Mouse (Mus musculus) heart, postnatal 14 days (tissue): Measurements from ENCODE around the gene Wipf3. TPM values are rescaled to one million over a fixed set of nuclear protein-coding genes. Genes with fewer than 3 reads are reported as not detected.

Experiments used
- DNase-seq, 2 experiments: peaks; one replicate each; pipeline ENCODE4 v3.0.0; 2021 to 2022
- intact Hi-C: fragments of 180-260 bp; cut with DNase I; formaldehyde crosslinking; loops from one replicate; pipeline ENCODE4 v1.15.1; 2025
- total RNA-seq, 2 experiments: library from RNA; stranded (reverse); gene quantifications; 2 replicates each; pipeline ENCODE4 v1.2.3; 2021

Wipf3 gene
- total RNA-seq, 2 experiments from 2014 or later: 20.9 to 25.7 TPM

DNA sequence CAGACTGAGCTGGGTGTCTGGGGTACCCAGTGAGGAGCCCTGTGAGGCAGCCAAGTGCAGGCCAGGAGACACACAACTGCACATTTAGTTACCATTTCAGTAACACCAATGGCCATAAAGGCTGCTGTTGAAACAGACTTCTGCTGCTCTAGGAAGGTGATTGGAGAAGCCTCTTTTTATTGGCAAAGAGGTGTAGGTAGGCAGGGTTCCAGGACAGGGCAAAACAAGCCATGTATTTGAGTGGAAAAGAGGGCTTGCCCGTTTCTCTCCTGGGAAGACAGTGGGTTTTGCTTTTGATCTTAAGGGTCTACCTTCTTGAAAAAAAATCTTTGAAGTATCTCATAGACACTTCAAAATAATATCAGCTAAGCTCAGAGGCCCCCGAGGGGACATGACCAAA lies 82.9 kb downstream of the Wipf3 start:
- DNase-seq: no peak
- intact Hi-C loops: no loop called here

DNA sequence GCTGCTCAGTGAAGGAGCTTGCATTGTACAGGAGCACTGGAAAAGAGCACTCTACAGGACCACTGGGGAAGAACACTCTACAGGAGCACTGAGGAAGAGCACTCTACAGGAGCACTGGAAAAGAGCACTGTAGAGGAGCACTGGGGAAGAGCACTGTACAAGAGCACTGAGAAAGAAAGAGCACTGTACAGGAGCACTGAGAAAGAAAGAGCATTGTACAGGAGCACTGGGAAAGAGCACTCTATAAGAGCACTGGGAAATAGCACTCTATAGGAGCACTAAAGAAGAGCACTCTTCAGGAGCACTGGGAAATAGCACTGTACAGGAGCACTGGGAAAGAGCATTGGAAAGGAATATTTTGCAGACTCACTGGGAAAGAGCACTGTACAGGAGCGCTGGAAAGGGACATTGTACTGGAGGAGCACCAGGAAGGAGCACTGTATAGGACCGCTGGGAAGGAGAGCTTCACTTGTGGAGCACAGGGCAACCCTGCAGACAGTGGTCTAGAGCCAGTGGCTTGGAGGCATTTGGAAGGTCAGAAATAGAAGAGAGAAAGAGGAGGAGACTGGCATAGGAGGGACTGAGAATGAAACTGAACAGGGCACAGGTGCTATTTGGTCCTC lies 87.2 kb downstream of the Wipf3 start:
- no peak for DNase-seq
- intact Hi-C loops: no loop called here

DNA sequence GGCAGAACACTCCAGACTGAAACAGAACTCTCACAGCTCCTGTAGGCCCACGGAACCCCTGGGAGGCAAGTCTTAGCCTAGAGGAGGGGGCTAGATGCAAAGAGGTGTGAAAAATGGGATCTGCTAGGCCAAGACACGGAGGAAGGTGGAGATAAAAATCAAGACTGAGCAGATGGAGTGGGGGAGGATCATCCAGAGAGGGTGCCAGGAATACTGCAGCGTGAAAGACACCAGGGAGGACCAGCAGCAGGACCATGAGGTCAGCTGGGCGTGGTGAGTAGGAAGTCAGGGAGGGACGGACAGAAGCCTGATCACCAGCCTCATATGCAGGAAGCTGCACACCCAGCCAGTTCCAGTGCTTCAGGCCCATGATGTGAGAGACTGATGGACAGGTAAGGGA lies 89.4 kb downstream of the Wipf3 start:
- intact Hi-C loops: no loop called here
- DNase-seq: no peak

DNA sequence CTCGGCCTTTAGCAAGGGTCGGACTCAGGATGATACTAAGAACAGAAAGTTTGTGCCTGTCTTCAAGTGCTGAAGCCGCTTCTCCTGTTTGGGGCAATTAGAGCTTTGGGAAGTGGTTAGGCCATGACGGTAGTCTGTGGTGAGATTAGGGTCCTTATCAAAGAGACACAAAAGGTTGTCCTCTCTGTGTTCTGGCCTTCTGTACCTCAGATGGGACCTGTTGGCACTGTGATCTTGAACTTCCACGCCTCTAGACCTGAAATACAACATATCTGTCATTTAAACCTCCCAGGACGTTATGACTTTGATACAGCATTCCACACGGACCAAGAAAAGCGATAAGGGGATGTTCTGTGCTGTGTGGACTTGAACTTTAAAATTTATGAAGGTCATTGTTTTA lies 99.3 kb downstream of the Wipf3 start:
- DNase-seq: no peak
- intact Hi-C loops: no loop called here

DNA sequence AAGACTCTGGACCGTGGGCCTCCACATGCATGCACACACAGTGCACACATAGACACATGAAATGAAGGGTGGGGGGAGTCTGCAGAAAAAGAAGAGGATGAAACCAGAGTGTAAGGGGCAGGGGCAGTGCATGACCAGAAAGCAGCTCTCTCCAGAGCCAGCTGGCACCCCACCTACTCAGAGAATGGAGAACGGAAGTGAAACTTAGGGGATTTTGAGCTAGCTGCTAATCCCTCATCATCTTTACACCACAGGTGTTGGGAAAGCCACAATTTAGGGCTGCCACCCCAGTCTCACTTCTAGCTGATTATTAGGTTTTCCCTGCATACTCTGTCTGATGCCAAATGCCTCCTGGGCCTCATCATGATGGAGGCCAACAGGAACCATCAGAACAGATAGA lies 100.8 kb downstream of the Wipf3 start:
- no peak for DNase-seq
- intact Hi-C loops: no loop called here

DNA sequence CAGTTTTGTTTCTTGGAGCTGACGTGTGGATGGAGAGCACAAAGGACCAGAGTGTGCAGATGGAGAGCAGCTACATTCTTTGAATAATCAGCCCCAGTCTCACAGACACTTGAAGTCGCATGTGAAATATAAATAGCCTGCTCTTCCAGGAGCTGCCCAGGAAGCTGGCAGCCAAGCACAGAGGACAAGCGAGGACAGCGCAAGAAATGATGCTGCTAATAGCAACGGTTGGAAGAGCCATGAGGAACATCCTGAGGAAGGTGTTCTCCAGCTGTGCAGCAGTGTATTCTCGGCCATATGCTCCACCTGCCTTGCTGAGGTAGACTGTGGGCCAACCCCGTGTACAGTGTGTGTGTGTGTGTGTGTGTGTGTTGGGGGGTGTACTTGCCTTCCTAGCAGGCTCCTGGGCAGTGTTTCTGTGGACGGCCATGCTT lies 101.7 kb downstream of the Wipf3 start:
- intact Hi-C loops: no loop called here
- no peak for DNase-seq

DNA sequence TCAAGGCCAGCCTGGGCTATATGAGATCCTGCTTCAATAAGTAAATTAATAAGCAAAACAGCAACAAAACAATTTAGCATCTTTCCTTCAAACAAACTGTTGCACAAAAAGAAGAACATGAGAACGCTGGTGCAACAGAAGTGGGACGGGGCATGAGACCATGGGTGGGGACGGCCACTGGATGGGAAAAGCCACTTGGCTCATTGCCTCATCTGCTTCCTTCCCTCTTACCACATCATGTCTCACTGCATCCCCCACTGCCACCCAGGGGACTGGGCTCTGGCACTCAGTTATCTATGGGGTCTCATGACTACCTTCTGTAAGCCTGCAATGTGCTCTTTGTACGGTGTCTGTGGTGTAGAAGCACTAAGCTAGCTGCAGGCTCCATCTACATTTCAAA lies 106.1 kb downstream of the Wipf3 start:
- peak in 1 of 2 experiments; percentile 5 for DNase-seq
- intact Hi-C loops: no loop called here

DNA sequence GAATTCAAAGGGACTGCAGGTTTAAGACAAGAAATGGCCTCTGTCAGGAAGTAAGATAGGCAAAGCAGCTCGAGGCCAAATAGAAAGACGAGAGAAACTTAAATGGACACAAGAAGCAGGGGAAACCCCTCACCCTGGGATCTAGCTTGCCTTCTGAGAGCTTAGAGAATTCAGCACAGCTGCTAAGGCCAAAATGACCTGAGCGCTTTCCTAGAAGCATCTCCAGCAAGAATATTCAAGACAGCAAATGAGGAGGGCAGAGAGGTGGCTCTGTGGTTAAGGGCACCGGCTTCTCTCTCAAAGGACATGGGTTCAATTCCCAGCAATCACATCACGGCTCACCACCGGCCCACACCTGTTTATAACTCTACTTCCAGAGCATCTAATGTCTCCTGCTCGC lies 107.7 kb downstream of the Wipf3 start:
- no peak for DNase-seq
- intact Hi-C loops: no loop called here

DNA sequence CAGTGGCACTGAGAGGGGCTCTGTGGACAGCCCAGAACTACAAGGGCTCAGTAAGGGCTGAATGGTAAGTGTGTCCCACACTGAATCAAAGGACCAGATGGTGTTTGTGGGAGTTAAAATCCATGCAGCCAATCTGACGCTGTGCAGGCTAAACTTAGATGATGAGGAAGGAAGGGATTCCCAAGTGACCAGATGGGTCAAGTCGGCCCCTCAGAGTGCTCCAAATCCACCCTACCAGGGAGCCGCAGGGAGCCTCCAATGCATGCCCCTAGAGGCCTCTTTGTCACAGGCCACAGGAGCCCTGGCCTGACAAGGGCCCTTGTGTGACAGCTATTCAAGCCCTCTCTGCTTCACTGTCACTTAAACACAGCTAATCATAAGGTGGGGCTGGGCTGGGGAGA lies 109.4 kb downstream of the Wipf3 start:
- no peak for DNase-seq
- intact Hi-C loops: no loop called here

DNA sequence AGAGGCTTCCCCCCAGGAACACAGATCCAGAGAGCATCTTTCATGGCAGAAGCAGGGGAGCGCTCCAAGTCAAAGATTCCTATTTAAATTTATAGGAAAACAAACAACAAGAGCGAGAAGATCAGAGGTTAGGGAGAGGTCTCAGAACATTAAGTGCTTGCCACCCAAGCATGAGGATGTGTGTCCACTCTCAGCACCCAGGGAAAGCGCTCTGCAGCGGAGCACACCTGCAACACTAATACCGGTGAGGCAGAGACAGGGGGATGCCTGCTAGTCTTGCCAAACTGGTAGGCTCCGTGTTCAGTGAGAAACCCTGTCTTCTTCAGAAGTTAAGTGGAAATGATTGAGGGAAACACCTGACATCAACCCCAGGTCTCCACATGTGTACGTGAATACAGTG lies 110.0 kb downstream of the Wipf3 start:
- intact Hi-C loops: no loop called here
- DNase-seq: no peak

DNA sequence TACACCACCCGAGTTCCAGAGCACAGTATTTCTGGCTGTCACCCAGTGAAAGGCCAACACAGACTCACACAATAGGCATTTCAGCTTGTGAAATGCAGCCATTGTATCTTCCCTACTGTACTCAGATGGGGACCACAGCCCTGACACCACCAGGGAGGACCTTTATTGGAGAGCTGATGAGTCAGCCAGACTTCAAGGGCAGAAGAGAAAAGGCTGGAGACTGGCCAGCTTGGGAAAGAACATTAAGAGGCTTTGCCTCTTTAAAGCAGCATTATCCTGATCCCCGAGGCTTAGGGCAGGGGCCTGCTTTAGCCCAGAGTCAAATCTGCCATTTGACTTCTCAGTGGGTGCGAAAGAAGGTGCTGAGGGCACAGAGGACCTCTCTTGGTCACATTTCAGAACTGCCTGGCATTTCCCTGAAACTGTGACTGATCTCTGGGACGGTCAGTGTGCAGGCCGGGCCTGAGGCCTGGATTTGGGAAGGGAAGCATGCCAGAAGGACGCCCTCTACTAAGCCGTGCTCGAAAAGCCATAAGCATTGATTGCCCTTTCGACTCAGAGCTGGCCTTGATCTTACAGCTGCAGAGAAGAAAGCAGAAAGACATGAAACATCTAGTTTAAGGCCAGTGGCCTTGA lies 111.0 kb downstream of the Wipf3 start:
- peak; percentile 20 to 45 for DNase-seq
- intact Hi-C loops: no loop called here

DNA sequence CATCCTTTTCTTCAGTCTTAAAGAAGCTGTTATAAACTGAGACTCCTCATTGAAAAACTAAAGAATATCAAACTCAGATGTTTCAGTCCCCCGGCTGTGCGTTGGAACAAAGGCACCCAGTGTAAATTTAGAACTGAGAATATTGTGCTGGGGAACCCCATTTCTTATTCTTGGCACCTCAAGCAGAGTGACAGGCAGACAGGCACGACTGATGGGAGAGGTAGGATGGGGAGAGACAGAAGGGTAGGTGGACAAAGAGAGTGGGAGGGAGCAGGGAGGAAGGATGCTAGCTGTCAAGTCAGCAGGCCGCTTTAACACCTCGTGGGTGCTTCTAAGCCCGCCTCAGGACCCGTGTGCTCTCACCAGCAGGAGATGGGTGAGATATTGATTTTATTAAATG lies 113.4 kb downstream of the Wipf3 start:
- no peak for DNase-seq
- intact Hi-C loops: no loop called here

DNA sequence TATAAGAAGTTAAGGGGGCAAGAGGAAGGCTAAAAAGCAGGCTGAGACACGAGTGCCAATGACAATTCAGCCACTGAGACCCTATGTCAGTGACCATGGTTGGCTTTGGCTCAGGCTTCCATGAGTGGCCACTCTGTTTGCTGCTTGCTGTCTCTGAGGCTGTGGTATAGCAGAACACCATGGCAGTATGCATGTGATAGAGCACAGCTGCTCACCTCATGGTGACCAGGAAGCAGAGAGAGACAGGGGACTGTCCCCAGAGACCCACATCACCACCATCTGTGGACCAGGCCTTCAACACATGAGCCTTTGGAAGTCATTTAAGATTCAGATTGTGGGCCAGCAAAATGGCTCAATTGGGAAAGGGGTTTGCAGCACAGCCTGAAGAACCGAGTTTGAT lies 114.2 kb downstream of the Wipf3 start:
- intact Hi-C loops: no loop called here

DNA sequence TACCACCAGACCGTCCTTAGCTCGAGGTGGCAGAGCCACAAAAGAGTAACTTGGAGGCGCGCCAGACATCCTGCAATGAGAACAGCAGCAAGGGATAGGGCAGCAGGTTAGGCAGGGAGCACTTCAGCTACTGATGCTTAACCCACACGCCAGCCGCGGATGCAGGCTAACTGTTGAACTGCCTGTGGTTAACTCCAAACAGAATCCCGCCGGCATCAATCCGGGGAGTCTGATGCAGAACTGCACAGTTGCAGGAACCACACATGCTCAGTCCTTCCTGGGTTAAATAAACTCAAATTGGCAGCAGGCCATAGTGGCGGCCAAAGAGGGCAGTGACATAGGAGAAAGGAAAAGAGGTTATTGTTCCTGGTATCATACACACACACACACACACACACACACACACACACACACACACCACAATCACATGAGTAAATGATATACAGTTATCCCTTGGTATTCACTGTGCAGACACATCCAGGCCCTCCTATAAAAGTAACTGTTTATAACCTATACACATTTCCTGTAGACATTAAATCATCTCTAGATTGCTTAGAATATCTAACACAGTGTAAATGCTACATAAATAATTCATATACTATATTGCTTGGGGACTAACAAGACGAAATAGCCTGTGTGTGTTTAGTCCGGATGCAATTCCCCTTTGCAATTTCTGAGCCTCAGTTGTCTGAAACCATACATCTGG lies 119.1 kb downstream of the Wipf3 start:
- peak in 1 of 2 experiments; percentile 45 for DNase-seq
- intact Hi-C loops: no loop called here

More for the DNA sequence above, 114.2 kb downstream of the Wipf3 start:
- no peak for DNase-seq

DNA sequence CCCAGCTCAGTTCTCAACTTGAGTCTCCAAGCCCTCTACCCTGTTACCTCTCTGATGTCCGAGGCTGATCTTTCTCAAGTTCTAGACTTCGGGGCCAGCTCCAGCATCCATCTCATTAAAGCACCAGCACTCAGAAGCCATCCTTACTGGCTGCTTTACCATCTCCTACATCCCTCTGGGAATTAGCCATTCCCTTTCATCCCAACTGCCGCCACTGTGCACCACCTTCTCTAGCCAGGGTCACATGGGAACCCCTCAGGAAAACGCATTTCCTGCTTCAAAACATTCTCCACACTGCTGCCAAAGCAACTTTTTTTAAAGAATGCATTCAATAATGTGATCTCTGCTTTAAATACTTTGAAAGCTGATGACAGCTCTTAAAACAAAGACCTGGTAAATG lies 119.9 kb downstream of the Wipf3 start:
- DNase-seq: no peak
- intact Hi-C loops: no loop called here

DNA sequence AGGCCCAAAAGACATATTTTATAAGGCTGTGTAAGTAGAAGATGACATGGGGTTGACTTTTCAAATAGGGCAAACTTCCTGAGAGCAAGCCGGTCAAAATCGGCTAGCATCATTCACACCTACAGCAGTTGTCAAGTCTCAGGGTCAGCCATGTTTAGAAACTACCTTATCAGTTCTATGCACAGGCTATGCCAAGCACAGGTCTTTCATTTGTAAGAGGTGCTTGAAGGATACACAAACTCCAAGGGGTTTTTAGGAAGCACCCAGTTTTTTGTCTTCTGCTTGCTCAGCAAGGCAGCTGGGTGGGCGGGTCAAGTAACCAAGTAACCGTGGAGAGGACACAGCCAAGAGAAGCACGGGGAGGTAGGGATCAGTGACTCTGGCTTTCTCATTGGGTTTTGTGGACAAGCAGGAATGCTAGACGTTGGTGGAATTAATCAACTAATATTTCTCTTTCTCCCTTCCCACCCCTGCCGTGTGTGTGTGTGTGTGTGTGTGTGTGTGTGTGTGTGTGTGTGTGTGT lies 121.5 kb downstream of the Wipf3 start:
- DNase-seq: peak in 1 of 2 experiments; percentile 21

DNA sequence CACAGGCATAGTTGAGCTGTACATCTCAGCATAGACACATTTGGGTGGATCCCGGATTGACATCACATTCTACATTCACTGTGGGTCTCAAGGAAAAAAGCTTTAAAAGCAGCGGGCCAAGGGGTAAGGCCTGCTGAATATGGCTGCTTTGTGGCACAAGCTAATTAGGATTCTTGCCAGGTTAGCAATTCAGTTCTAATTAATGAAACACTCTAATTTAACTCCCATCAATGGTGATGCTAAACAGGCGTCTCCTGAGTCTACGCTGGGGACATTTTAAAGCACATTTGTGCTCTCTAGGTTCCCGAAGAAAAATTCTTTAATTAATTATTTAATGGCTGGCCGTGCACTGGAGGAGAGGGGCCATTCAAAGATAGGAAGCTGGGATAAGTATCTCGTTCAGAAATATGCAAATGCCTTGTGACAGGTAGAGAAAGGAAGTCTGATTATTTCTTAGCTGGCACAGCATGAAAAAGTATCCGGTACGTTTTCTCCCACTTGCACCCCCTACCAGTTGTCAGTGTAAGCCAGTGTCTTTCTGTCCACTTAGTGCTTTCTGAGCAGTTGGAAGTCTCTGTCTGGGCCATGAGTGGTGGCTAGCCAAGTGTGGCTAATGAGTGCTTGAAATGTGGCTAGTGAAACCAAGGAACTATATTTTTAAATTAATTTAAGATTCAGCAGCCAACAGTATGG lies 123.5 kb downstream of the Wipf3 start:
- no peak for DNase-seq
- intact Hi-C loops: no loop called here

More for the DNA sequence above, 121.5 kb downstream of the Wipf3 start:
- intact Hi-C loops: no loop called here
